Mouse (Mus musculus): ENCODE data around the gene Cd9. TPM values are rescaled to one million over a fixed set of nuclear protein-coding genes. Genes with fewer than 3 reads are reported as not detected.

Gene Cd9
- polyA plus RNA-seq, 1 experiment = not detected

DNA sequence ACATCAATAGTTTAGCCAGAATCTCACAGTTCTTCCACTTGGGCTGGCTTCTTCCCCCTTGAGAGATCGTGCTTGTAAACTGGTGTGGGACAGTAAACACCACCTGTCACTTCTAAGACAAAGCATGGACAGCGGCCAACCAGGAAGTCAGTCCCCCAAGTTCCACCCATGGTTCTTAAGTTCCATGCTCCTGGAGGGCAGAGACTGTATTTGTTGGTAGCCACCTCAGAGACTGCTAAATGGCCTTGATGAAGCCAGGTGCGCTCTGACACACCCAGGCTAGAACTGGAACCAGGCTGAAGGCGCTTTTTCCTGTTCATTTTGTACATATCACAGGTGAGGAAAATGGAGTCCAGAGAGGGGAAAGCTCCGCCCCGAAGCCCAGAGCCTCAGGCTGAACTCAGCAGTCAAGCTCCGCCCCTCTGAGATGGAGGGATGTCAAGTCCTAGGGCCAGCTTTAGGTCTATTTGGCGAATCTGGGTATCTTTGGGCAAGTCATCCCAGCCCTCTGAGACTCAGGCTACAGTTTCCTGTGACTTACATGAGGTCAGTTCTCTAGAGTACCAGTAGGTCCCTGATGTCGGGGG, 34.1 kb upstream of the Cd9 start:
- 83% methylated on average over 9 of the region's 9 CpGs for WGBS
- no peak overlapping the region for H3K27ac ChIP-seq (ENCODE audit: insufficient read depth, low read depth, low read length)

GRCm38 (mm10) chr6:125526066-125526465, 31.5 kb upstream of the Cd9 start:
- H3K4me1 ChIP-seq (ENCODE audit: control insufficient read depth, insufficient read depth, low read length) = peaks cover 3% of the 10 kb centered on the region
- 58% methylated on average over 3 of the region's 3 CpGs for WGBS
- TF ChIP-seq CTCF (IDR thresholded peaks at IDR 0.05; ENCODE audit: insufficient read depth, low read depth, low read length) (no peak), POLR2A (IDR thresholded peaks at IDR 0.05; ENCODE audit: insufficient read depth, low read depth, low read length) (no peak)

More for the DNA sequence above, 34.1 kb upstream of the Cd9 start:
- H3K4me3 ChIP-seq (ENCODE audit: insufficient read depth, low read depth, low read length) = no peak overlapping the region
- no peak for TF ChIP-seq POLR2A (IDR thresholded peaks at IDR 0.05; ENCODE audit: insufficient read depth, low read depth, low read length)
- no peak for TF ChIP-seq CTCF (IDR thresholded peaks at IDR 0.05; ENCODE audit: insufficient read depth, low read depth, low read length)
- peaks cover 3% of the 10 kb centered on the region for H3K4me1 ChIP-seq (ENCODE audit: control insufficient read depth, insufficient read depth, low read length)

DNA sequence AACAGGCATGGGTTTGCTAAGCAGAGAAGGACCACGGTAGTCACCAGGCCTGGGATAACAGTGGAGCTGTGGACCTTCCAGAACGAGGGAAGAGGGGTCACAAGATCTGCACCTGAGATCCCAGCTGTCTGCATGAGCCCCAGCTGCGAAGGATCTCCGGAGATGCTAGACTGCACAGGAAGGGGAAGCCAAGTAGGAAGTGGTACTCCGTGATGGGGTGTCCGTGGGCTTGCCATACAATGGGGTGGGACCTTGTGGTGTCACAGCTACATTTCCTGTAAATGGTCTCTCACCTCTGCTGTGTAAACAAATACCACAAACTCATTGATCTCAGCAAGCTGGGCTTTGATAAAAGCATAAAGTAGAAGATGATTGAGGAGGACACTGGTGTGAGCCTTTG, 29.4 kb upstream of the Cd9 start:
- Histone ChIP-seq H3K4me1 (ENCODE audit: control insufficient read depth, insufficient read depth, low read length) (peaks cover 3% of the 10 kb centered on the region), H3K4me3 (ENCODE audit: insufficient read depth, low read depth, low read length) (no peak overlapping the region), H3K27ac (ENCODE audit: insufficient read depth, low read depth, low read length) (no peak overlapping the region)
- no peak for TF ChIP-seq POLR2A (IDR thresholded peaks at IDR 0.05; ENCODE audit: insufficient read depth, low read depth, low read length)
- no peak for TF ChIP-seq CTCF (IDR thresholded peaks at IDR 0.05; ENCODE audit: insufficient read depth, low read depth, low read length)
- 92% methylated on average over 6 of the region's 6 CpGs for WGBS

More at GRCm38 (mm10) chr6:125526066-125526465, 31.5 kb upstream of the Cd9 start:
- Histone ChIP-seq H3K27ac (ENCODE audit: insufficient read depth, low read depth, low read length) (no peak overlapping the region), H3K4me3 (ENCODE audit: insufficient read depth, low read depth, low read length) (no peak overlapping the region)

GRCm38 (mm10) chr6:125521558-125522193, 27.1 kb upstream of the Cd9 start:
- H3K27ac ChIP-seq (ENCODE audit: insufficient read depth, low read depth, low read length) = no peak overlapping the region
- WGBS = 71% methylated on average over 5 of the region's 5 CpGs
- TF ChIP-seq POLR2A (IDR thresholded peaks at IDR 0.05; ENCODE audit: insufficient read depth, low read depth, low read length) (no peak), CTCF (IDR thresholded peaks at IDR 0.05; ENCODE audit: insufficient read depth, low read depth, low read length) (no peak)
- no peaks in the 10 kb centered on the region for H3K4me1 ChIP-seq (ENCODE audit: control insufficient read depth, insufficient read depth, low read length)
- no peak overlapping the region for H3K4me3 ChIP-seq (ENCODE audit: insufficient read depth, low read depth, low read length)

DNA sequence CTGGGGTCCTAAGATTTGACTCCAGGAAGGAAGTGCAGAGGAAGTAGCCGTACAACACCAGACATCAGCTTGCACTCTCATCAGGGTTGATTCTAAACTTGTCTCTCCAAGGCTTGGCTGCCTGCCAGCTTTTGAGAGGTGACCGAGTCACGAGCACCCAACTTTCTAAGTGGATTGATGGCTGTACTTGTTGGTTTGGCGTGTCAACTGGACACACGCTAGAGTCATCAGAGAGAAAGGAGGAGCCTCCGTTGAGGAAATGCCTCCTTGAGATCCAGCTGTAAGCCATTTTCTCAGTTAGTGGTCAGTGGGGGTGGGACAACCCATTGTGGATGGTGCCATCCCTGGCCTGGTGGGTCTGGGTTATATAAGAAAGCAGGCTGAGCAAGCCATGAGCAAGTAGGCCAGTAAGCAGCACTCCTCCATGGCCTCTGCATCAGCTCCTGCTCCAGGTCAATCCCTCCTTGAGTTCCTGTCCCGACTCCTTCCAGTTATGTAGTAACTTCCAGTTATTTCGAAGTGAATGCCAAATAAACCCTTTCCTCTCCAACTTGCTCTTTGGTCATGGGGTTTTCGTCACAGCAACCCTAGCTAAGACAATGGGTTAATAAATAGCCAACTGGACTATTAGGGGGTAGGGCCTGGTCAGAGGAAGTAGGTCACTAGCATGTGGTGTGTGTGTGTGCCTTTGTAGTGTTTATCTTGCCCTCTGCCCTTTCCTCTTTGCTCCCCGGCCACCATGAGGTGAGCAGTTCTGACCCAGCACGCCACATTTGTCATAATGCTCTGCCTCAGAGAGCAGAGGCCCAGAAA, 21.1 kb upstream of the Cd9 start:
- Histone ChIP-seq H3K27ac (ENCODE audit: insufficient read depth, low read depth, low read length) (no peak overlapping the region), H3K4me1 (ENCODE audit: control insufficient read depth, insufficient read depth, low read length) (no peaks in the 10 kb centered on the region), H3K4me3 (ENCODE audit: insufficient read depth, low read depth, low read length) (no peak overlapping the region)
- TF ChIP-seq CTCF (IDR thresholded peaks at IDR 0.05; ENCODE audit: insufficient read depth, low read depth, low read length) (no peak), POLR2A (IDR thresholded peaks at IDR 0.05; ENCODE audit: insufficient read depth, low read depth, low read length) (no peak)
- 87% methylated on average over 11 of the region's 11 CpGs for WGBS

DNA sequence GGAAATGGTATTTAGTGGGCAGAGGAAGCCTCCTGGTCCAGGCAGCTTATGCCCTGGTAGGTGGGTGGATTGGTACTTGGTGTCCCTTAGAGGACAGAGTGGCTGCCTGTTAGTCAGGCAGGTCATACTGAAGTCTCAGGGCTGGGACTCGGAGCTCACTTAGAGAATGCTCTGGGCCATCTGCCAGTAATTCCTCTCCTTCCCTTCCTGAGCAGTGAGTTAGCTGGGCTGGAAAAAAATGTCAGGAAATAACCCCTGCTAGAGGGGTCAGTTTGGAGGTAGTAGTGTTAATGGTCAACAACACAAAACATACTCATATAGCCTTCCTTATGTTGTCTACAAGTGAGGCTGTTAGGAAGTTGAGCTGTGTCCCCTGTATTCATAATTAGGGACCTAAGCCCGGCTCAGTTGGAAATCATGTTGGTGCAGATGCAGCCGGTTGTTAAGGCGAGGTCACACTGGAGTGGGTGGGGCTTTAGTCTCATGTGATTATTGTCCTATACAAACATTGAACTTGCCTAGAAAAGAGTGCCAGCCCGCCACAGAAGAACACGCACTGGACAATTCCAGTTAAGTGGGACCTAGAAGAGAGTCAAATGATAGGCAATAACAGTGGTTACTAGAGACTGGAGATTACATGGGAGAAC, 18.5 kb upstream of the Cd9 start:
- 64% methylated on average over 6 of the region's 6 CpGs for WGBS
- TF ChIP-seq POLR2A (IDR thresholded peaks at IDR 0.05; ENCODE audit: insufficient read depth, low read depth, low read length) (no peak), CTCF (IDR thresholded peaks at IDR 0.05; ENCODE audit: insufficient read depth, low read depth, low read length) (no peak)
- 0 out of 2 replicates have a peak, but pooled peaks cover 2% of the 10 kb centered on the region for H3K4me1 ChIP-seq (ENCODE audit: control insufficient read depth, insufficient read depth, low read length)

DNA sequence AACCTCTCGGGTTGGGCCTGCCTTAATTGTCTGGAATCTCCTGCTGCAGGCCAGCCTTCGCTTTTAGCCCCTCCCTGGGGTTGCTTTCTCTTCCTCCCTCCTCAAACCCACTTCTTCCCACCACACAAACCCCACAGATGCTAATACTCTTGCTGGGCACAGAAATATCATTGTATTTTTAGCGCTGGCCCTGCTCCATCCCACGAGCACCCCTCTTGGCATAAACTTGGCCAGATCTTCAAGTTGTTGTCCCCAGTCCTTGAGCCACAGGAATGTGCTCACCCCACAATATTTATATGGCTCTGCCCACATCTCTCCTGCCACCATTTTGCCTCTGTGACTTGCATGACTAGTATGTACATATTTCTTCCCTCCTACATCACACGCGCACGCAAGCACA, 16.6 kb upstream of the Cd9 start:
- Histone ChIP-seq H3K27ac (ENCODE audit: insufficient read depth, low read depth, low read length) (no peak overlapping the region), H3K4me3 (ENCODE audit: insufficient read depth, low read depth, low read length) (no peak overlapping the region), H3K4me1 (ENCODE audit: control insufficient read depth, insufficient read depth, low read length) (0 out of 2 replicates have a peak, but pooled peaks cover 2% of the 10 kb centered on the region)
- TF ChIP-seq CTCF (IDR thresholded peaks at IDR 0.05; ENCODE audit: insufficient read depth, low read depth, low read length) (no peak), POLR2A (IDR thresholded peaks at IDR 0.05; ENCODE audit: insufficient read depth, low read depth, low read length) (no peak)
- 83% methylated on average over 7 of the region's 7 CpGs for WGBS

More for the DNA sequence above, 18.5 kb upstream of the Cd9 start:
- Histone ChIP-seq H3K27ac (ENCODE audit: insufficient read depth, low read depth, low read length) (no peak overlapping the region), H3K4me3 (ENCODE audit: insufficient read depth, low read depth, low read length) (no peak overlapping the region)

GRCm38 (mm10) chr6:125510645-125511044, 16.1 kb upstream of the Cd9 start:
- Histone ChIP-seq H3K27ac (ENCODE audit: insufficient read depth, low read depth, low read length) (no peak overlapping the region), H3K4me3 (ENCODE audit: insufficient read depth, low read depth, low read length) (no peak overlapping the region), H3K4me1 (ENCODE audit: control insufficient read depth, insufficient read depth, low read length) (0 out of 2 replicates have a peak, but pooled peaks cover 2% of the 10 kb centered on the region)
- TF ChIP-seq CTCF (IDR thresholded peaks at IDR 0.05; ENCODE audit: insufficient read depth, low read depth, low read length) = no peak
- no peak for TF ChIP-seq POLR2A (IDR thresholded peaks at IDR 0.05; ENCODE audit: insufficient read depth, low read depth, low read length)

Data from olfactory bulb, adult 2 months (tissue).